Mouse (Mus musculus): ENCODE data around the gene Gpr174. TPM values are rescaled to one million over a fixed set of nuclear protein-coding genes. Genes with fewer than 3 reads are reported as not detected.
"Not testable (repeated sequence)": the region's sequence is repeated elsewhere in the genome, so short reads cannot be mapped to it uniquely, and the experiment has no call there.

The Gpr174 gene
- polyA plus RNA-seq (2015; fragmentation: Nextera tagmentation; extraction: Ambion mirVana) = not detected in 2 replicates

GRCm38 (mm10) chrX:107255486-107256227, at the start of gene Gpr174:
Gpr174 (plus strand) TSS chrX:107255878.
- 73% methylated on average over 2 of the region's 2 CpGs for WGBS
- no peak for ATAC-seq
- Histone ChIP-seq H3K4me2 (no peak within 1 kb of the TSS), H3K27me3 (no peaks in the 10 kb centered on the region), H3K36me3 (ENCODE audit: poor library complexity, severe bottlenecking) (no peaks in the 10 kb centered on the region), H3K9ac (no peak within 1 kb of the TSS), H3K4me3 (no peak within 1 kb of the TSS), H3K27ac (no peak within 1 kb of the TSS), H3K4me1 (no peaks in the 10 kb centered on the region), H3K9me3 (replicated peaks) (no peaks in the 10 kb centered on the region)

GRCm38 (mm10) chrX:107217577-107218090, 38.0 kb upstream of the Gpr174 start:
- Histone ChIP-seq H3K9ac (no peak overlapping the region), H3K27me3 (no peaks in the 10 kb centered on the region), H3K27ac (no peak overlapping the region), H3K4me2 (no peak overlapping the region), H3K36me3 (ENCODE audit: poor library complexity, severe bottlenecking) (no peaks in the 10 kb centered on the region), H3K4me1 (no peaks in the 10 kb centered on the region), H3K4me3 (no peak overlapping the region), H3K9me3 (replicated peaks) (no peaks in the 10 kb centered on the region)
- 86% methylated on average over 2 of the region's 2 CpGs for WGBS
- ATAC-seq = no peak

- Histone ChIP-seq H3K4me2 (no peak overlapping the region), H3K9me3 (replicated peaks) (no peaks in the 10 kb centered on the region), H3K4me3 (no peak overlapping the region), H3K27ac (no peak overlapping the region), H3K4me1 (no peaks in the 10 kb centered on the region), H3K36me3 (ENCODE audit: poor library complexity, severe bottlenecking) (no peaks in the 10 kb centered on the region), H3K9ac (no peak overlapping the region), H3K27me3 (no peaks in the 10 kb centered on the region)
- 67% methylated on average over 1 of the region's 1 CpGs for WGBS
- no peak for ATAC-seq
Observed at GRCm38 (mm10) chrX:107224846-107225245, 30.8 kb upstream of the Gpr174 start.

- Histone ChIP-seq H3K36me3 (ENCODE audit: poor library complexity, severe bottlenecking) (no peaks in the 10 kb centered on the region), H3K4me3 (no peak overlapping the region), H3K4me2 (no peak overlapping the region), H3K9me3 (replicated peaks) (no peaks in the 10 kb centered on the region), H3K9ac (no peak overlapping the region), H3K27me3 (no peaks in the 10 kb centered on the region), H3K4me1 (no peaks in the 10 kb centered on the region), H3K27ac (no peak overlapping the region)
- 43% methylated on average over 1 of the region's 1 CpGs for WGBS
- ATAC-seq = no peak
Observed at GRCm38 (mm10) chrX:107231214-107231613, 24.5 kb upstream of the Gpr174 start.

- Histone ChIP-seq H3K4me3 (no peak overlapping the region), H3K4me1 (no peaks in the 10 kb centered on the region), H3K9ac (no peak overlapping the region), H3K36me3 (ENCODE audit: poor library complexity, severe bottlenecking) (no peaks in the 10 kb centered on the region), H3K9me3 (replicated peaks) (no peaks in the 10 kb centered on the region), H3K4me2 (no peak overlapping the region), H3K27ac (no peak overlapping the region), H3K27me3 (no peaks in the 10 kb centered on the region)
- ATAC-seq = no peak
Observed at GRCm38 (mm10) chrX:107234655-107235054, 21.0 kb upstream of the Gpr174 start.

- Histone ChIP-seq H3K27ac (no peak overlapping the region), H3K9ac (no peak overlapping the region), H3K4me3 (no peak overlapping the region), H3K4me2 (no peak overlapping the region), H3K9me3 (replicated peaks) (no peaks in the 10 kb centered on the region), H3K36me3 (ENCODE audit: poor library complexity, severe bottlenecking) (no peaks in the 10 kb centered on the region), H3K27me3 (no peaks in the 10 kb centered on the region), H3K4me1 (no peaks in the 10 kb centered on the region)
- WGBS = 90% methylated on average over 1 of the region's 1 CpGs
- no peak for ATAC-seq
Observed at GRCm38 (mm10) chrX:107236461-107236860, 19.2 kb upstream of the Gpr174 start.

- Histone ChIP-seq H3K9ac (no peak overlapping the region), H3K36me3 (ENCODE audit: poor library complexity, severe bottlenecking) (no peaks in the 10 kb centered on the region), H3K4me3 (no peak overlapping the region), H3K4me1 (no peaks in the 10 kb centered on the region), H3K27ac (no peak overlapping the region), H3K27me3 (no peaks in the 10 kb centered on the region), H3K4me2 (no peak overlapping the region), H3K9me3 (replicated peaks) (no peaks in the 10 kb centered on the region)
- WGBS = 70% methylated on average over 2 of the region's 2 CpGs
- no peak for ATAC-seq
Observed at GRCm38 (mm10) chrX:107250390-107250789, 5.3 kb upstream of the Gpr174 start.

GRCm38 (mm10) chrX:107264619-107265018, 8.9 kb downstream of the Gpr174 start:
- Histone ChIP-seq H3K4me2 (no peak overlapping the region), H3K9me3 (replicated peaks) (no peaks in the 10 kb centered on the region), H3K27ac (no peak overlapping the region), H3K4me3 (no peak overlapping the region), H3K36me3 (ENCODE audit: poor library complexity, severe bottlenecking) (no peaks in the 10 kb centered on the region), H3K27me3 (no peaks in the 10 kb centered on the region), H3K9ac (no peak overlapping the region), H3K4me1 (no peaks in the 10 kb centered on the region)
- ATAC-seq = no peak
- 36% methylated on average over 1 of the region's 1 CpGs for WGBS

GRCm38 (mm10) chrX:107277606-107278005, 21.9 kb downstream of the Gpr174 start:
- ATAC-seq = no peak

GRCm38 (mm10) chrX:107284211-107284610, 28.5 kb downstream of the Gpr174 start:
- Histone ChIP-seq H3K9ac (no peak overlapping the region), H3K4me2 (no peak overlapping the region), H3K4me3 (no peak overlapping the region), H3K9me3 (replicated peaks) (no peaks in the 10 kb centered on the region), H3K4me1 (no peaks in the 10 kb centered on the region), H3K36me3 (ENCODE audit: poor library complexity, severe bottlenecking) (no peaks in the 10 kb centered on the region), H3K27ac (no peak overlapping the region), H3K27me3 (no peaks in the 10 kb centered on the region)
- WGBS = 82% methylated on average over 4 of the region's 4 CpGs
- no peak for ATAC-seq

More at GRCm38 (mm10) chrX:107277606-107278005, 21.9 kb downstream of the Gpr174 start:
- H3K9me3 ChIP-seq (replicated peaks) = no peaks in the 10 kb centered on the region
- no peak overlapping the region for H3K4me2 ChIP-seq
- 69% methylated on average over 2 of the region's 2 CpGs for WGBS
- H3K4me3 ChIP-seq = no peak overlapping the region
- no peaks in the 10 kb centered on the region for H3K27me3 ChIP-seq
- no peaks in the 10 kb centered on the region for H3K4me1 ChIP-seq
- H3K27ac ChIP-seq = no peak overlapping the region
- H3K36me3 ChIP-seq (ENCODE audit: poor library complexity, severe bottlenecking) = no peaks in the 10 kb centered on the region
- no peak overlapping the region for H3K9ac ChIP-seq

- H3K36me3 ChIP-seq (ENCODE audit: poor library complexity, severe bottlenecking); H3K27me3 ChIP-seq; H3K9ac ChIP-seq; H3K27ac ChIP-seq; H3K9me3 ChIP-seq (replicated peaks); H3K4me2 ChIP-seq; H3K4me1 ChIP-seq; H3K4me3 ChIP-seq; ATAC-seq: not testable (repeated sequence)
- WGBS = 85% methylated on average over 6 of the region's 6 CpGs
Observed at GRCm38 (mm10) chrX:107297861-107298260, 42.2 kb downstream of the Gpr174 start.

- Histone ChIP-seq H3K4me3 (no peak overlapping the region), H3K9ac (no peak overlapping the region), H3K27ac (no peak overlapping the region), H3K4me1 (no peaks in the 10 kb centered on the region), H3K36me3 (ENCODE audit: poor library complexity, severe bottlenecking) (no peaks in the 10 kb centered on the region), H3K9me3 (replicated peaks) (no peaks in the 10 kb centered on the region), H3K4me2 (no peak overlapping the region), H3K27me3 (no peaks in the 10 kb centered on the region)
- ATAC-seq = no peak
Observed at GRCm38 (mm10) chrX:107298761-107299160, 43.1 kb downstream of the Gpr174 start.

- no peak for ATAC-seq
- H3K9ac ChIP-seq = no peak overlapping the region
- no peaks in the 10 kb centered on the region for H3K4me1 ChIP-seq
- H3K36me3 ChIP-seq (ENCODE audit: poor library complexity, severe bottlenecking) = no peaks in the 10 kb centered on the region
- no peaks in the 10 kb centered on the region for H3K9me3 ChIP-seq (replicated peaks)
- H3K4me3 ChIP-seq = no peak overlapping the region
- no peaks in the 10 kb centered on the region for H3K27me3 ChIP-seq
- H3K27ac ChIP-seq = no peak overlapping the region
- H3K4me2 ChIP-seq = no peak overlapping the region
Observed at GRCm38 (mm10) chrX:107306492-107306891, 50.8 kb downstream of the Gpr174 start.
